Mouse (Mus musculus) ovary, adult 18-20 months (tissue): Measurements from ENCODE around the gene Ghrl.
"Not testable (repeated sequence)": the region's sequence is repeated elsewhere in the genome, so short reads cannot be mapped to it uniquely, and the experiment has no call there.

Experiments
- DNase-seq: peaks from one replicate; pipeline ENCODE4 v3.0.0; 2022; ENCODE audit warnings: low spot score, mixed read lengths

Ghrl gene

DNA sequence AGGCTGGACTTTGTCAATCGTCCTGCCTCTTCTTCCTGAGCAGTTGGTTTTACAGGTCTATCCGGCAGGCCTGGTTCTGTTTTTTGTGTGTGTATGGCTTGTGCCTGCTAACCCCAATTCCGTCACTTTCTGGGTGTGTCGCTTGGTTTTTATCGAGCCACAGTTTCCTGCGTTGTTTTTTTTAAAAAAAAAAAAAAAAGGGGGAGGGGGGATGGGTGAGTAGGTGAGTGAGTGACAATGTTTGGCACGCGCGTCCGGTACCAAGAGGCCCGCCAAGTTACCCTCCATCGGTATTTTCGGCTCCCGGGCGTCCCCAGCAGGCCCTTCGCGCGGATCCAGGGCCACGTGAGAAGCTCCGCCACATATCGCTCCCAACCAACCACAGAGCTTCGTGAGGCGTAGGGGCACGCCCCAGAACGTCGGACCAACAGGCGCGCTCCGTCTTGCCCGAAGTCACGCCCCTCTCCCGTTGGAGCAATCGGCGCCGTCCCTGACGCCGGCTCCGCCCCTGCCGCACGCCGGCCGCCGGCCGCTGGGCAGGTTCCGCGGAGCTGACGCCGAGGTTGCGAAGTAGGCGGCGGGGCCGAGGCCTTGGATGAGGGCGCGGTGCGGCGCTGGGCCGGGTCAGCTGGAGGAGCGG lies 23.0 kb downstream of the Ghrl start, which contains the start of gene Tatdn2:
Gene Tatdn2 (plus strand): TSS at position 469 of the 640 bp plus-strand sequence.
- peak; percentile 98 for DNase-seq

DNA sequence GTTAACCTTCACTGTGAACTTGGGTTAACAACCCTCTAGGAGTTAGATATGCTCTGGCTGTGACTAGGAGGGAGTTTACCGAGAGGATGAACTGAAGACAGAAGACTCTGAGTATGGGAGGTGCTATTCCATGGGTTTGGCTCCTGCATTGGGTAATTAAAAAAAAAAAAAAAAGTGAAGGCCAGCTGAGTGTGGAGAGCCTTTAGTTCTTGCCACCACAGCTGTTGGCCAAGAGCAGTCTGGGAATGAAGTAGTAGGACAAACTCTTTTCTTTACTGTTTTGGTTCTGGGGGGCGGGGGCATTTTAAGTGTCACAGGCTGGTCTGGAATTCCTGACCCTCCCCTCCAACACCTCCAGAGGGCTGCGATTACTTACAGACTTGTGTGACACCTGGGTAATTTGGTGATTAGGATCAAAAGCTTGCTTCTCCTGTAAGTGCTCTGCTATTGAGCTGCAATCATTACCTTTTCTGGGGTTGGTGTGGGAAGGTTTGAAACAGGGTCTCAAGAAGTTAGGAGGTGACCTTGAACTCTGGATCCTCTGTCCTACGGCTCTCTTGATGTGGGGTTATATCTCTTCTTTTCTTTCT lies 23.8 kb downstream of the Ghrl start:
- no peak for DNase-seq

DNA sequence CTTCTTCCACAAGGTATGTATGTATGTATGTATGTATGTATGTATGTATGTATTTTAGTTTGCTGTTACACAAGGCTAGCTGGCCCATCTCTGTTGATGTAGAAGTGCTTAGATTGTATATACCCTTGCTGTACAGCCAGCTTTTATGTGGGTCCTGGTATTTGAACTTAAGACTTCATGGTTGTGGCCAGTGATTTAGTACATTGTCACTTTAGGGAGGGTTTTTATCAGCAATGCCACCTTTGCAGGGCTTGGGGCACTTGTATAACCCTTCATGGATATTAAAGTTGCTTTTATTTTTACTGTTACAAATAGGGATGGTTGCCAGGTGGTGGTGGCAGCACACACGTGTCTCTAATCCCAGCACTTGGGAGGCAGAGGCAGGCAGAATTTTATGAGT lies 24.5 kb downstream of the Ghrl start:
- no peak for DNase-seq

DNA sequence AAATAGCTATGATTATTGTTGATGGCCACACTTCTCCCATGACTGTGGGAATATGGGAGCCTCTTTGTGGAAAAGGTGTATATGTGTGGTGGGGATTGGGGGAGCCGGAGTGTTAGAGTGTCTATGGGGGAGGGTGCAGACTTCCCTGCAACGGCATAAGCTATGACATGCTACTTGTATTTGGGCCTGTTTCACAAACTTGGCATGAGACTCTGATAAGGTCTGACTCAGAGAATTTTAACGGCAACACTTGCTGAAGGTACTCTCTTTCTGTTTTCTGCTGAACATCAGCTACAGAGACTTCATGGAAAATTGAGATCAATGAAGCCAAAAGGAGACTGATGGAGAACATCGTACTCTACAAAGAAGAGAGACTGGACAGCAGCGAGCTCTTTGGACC lies 26.3 kb downstream of the Ghrl start:
- DNase-seq = no peak

DNA sequence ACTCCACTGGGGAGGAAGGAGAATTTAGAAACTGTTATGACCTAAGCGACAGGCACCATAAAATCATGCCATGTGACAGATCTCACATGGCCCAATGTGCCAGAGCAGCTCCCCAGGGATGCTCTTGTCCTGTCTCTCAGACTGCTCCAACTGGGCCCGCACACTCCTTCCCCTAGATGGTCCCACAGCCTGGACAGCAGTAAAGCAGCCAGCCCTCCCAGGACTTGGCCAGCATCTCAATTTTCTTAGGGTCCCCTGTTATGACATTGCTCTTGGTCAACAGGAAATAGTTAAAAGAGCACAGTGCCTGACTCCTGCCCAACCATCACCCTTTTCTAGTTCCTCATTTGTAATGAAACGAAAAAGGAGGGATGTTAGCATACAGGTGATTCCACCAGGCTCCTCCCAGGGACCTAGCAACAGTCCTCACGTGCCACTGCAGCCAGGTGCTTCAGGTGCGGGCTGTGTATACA lies 27.0 kb downstream of the Ghrl start:
- DNase-seq = no peak

DNA sequence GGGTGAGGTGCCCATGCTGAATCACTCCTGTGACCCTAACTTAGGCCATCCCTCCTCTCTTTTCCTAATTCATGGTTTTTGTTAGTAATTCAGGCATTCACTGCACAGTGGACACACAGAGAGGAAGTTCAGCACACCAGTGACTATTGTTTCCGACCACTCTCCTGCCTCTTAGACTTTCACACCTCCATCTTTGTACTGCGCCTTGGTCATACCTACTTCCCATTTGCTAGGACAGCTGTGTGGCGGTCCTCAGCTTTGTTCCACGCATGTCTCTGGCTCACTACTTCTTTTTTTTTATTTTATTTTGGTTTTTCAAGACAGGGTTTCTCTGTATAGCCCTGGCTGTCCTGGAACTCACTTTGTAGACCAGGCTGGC lies 28.6 kb downstream of the Ghrl start:
- no peak for DNase-seq

DNA sequence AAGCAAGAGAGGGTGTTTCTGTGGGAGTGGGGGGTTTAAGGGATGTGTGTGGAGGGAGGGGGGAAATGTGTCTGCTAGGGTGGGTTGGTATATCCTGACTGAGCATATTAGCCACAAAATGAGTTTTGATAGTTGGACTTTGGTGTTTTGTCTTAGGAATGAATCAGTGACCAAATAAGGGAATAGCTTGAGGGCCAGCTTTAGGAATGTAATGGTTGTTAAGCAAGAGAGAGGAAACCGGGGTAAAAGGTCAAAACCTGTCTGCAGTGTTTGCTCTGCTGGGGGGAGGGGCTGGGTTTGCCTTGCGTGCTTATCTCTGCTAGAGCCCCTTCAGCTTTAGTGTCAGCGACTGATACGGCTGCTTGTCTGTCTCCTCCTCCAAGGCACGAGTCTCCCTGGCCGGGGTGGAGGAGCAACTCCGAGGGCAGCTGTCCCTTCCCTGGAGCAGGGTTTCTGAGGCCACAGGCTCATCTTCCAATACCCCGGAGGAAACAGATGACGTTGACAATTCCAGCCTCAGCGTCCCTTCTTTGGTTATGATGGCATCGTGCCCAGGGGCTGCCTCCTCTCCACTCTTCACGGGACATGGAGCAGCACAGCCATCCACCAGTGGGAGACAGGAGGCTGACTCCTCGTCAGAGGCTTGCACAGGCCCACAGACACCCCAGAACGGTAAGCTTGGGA lies 29.1 kb downstream of the Ghrl start:
- peak; percentile 66 for DNase-seq

DNA sequence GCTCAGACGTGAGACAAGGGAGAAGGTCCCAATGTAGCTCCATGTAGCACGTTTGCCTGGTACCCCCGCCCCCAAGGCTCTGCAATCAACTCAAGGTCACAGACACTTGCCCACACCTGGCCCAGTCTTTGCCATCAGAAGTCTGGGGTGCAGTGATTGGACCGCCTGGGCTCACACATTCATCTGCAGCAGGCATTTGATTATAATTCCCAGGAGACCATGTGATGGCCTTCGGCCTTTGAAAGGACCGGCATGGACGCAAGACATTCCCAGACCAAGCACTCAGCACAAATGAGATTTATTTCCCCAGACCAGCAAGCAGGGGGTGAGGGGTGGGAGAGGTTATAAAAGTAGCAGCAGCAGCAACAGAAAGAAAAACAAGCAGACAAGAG lies 29.7 kb downstream of the Ghrl start:
- DNase-seq = peak; percentile 23

DNA sequence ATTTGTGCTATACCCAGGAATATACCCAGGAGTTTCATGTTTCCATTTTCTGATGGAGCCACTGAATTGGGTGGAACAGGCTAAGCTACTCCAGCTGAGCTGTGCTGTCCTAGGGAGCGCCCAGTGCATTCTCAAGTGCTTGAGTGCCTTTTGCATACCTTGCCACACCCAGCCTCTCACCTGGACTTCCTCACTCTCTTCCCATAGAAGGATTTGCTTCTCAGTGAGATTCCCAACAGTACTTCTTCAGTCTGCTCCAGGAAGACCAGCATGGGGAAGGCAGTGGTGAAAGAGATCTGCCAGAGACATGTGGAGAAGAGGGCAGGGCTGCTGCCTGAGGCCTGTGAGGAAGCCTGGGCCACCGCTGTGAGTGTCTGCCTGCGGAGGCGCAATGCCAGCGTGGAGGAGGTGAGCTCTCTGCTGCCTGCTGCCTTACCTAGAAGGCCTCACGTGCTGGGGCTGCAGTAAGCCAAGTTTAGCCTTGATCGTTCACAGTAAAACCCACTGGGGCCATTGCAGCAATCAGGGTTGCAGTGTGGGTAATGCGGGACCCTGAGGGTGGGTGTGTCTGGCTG lies 33.0 kb downstream of the Ghrl start:
- DNase-seq = no peak

DNA sequence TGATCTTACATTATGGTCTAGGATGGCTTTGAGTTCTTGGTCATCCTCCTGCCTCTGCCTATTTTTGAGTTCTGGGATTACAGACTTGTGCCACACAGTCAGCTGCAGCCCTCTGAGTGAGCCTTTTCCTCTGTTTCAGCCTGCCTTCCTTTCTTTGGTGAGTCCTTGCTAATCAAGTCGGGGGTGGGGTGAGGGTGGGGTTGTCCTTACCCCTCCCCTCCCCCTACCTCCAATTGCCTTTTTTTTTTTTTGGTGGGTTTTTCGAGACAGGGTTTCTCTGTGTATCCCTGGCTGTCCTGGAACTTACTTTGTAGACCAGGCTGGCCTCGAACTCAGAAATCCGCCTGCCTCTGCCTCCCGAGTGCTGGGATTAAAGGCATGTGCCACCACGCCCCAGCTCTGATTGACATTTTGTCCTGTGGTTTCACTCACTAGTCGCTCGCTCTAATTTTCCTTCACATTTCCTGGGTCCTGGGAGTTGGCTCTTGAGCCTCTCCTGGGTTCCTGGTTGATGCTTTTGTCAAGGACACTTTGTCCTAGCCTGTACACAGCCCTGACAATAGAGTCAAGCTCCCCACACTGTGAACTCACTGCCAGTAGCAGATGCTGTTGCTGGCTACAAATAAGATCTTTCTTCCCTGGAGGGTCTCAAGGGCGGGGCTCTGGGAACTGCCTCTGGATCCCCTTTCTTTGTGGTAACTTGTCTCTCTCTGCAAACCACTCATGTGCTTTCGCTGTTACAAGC lies 36.4 kb downstream of the Ghrl start:
- no peak for DNase-seq

DNA sequence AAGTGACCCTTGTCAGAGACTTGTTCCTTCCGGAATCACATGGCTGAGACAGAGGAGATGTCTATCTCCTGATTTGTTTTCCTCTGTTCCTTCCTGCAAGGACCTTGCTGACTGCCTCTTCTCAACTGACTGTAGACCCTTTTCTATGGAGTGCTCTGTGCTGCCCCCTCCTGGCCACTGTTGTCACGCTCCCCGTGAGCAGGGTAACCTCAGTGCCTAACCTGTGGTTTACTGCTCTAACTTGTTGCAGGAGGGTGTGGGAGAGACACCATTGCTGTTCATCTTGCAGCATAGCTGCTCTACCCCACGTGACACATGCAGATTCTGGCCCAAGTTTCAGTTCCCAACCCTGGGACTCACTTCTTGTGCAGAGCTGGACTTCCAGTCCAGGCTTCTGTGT lies 38.4 kb downstream of the Ghrl start:
- peak; percentile 45 for DNase-seq

DNA sequence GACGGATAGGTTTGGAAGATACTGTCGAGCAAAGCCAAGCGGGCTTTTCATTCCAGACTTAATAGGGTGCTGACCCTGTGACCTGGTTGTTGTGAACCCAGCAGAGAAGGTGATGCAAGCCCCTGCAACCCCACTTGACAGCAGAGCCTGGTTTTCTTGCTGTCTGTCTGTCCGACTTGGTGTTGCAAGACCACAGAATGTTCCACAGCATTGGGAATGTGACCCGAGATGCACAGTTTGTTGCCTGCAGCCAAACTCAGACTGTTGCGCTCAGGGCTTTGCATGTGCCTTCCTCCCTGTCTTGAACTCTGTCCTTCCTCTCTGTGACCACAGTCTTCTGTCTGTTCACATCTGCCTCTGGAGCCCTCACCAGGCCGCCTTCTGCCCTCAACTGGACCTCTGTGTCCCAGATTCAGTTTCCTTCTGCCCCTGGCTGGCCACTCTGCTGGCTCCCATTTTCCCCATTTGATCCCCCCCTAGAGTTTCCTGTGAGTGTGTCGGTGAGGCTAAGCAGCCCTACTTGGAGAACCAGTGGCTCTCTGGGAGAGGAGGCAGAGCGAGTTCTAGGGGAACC lies 39.6 kb downstream of the Ghrl start:
- no peak for DNase-seq

DNA sequence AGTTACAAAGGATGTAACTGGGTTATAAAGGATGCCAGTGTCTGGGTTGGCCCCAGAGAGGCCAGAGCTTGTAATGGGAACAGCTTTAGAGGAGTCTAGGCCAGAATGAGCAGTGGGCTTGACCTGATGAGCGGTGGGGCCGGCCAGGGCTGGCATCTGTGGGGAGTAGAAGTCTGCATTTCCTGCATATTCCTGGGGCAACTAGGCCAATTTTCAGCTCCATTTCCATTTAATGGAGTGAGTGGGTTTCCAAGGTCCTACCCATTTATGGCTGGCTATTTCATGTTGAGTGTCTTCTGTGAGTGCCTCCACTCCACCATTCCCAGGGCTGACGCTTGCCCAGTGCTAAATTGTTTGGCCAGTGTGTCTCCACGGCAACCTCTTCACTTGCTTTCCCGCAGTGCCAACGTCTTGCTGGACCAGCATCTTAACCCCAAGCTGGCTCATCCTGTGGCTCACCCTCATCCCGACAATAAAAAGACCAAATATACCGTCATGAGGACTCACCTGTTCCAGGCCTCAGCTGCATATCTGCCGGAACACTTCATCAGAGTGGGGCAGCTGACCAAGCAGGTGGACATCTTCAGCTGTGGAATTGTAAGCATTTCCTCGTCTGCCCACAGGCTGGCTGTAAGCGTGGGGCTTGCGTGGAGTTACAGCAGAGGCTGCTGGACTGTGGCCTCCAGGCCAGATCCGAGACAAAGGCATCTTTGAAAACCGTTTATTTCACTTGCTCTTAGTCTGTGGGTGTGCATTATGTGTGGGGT lies 41.3 kb downstream of the Ghrl start:
- no peak for DNase-seq

DNA sequence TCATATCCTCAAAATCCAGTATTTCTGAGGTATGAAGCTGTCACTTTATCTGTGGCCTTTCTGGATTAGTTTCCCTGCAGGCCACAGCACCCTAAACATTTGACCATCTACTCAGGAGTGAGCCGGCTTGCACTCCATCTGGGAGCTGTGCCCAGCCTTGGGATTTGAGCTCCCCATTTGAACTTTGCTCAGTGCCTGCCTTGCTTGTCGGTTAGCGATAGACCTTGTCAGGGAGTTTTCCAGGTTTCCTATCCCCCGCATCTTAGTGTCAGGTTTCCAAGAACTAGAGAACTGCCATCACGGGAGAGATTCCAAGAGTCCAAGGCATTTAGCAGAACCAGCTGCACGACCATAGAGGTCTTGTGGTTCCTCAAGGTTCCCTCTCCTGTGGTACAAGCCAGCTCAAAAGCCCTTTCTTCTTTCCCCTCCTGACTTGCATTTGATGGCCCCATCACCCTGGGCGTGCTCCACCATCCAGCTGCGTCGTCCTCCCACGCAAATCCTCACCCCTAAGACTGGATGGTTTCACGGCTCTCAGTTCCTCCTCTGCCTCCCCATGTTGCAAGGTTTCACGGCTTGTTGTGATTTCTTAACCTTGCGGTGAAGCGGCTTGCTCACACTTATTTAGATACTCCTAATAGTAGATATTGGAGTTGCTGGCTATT lies 42.5 kb downstream of the Ghrl start:
- no peak for DNase-seq

DNA sequence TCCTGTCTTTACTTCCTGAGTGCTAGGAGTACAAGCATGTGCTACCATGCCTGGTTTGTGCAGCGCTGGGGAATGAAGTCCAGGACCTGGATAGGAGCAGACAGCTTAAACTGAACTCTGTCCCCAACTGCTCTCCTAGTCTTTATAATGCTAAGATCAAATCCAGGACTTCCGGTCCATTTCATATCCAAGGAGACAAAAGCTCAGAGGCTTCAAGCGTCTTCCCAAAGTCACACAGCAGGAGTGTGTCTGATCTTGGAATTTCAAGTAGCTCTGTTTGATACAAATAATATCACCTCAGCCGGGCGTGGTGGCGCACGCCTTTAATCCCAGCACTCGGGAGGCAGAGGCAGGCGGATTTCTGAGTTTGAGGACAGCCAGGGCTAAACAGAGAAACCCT lies 43.7 kb downstream of the Ghrl start:
- DNase-seq = no peak

DNA sequence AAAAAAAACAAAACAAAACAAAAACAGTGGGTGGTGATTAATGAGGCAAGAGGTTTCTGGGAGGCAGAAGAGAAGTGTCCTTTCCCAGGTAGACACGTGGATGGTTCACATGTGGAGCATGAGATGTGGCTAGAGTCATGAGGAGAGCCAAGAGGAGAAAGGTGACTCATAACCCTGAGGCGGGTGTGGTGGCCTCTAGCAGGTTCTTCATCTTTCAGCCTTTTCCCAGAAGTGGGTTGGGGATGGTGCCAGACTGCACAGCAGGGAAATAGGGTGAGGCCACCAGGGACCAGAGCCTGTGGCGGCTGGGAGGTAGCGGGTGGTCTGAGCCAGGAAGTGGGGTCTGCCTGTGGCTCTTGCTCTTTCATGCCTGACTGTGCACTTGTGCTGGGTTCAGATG lies 44.4 kb downstream of the Ghrl start:
- no peak for DNase-seq

DNA sequence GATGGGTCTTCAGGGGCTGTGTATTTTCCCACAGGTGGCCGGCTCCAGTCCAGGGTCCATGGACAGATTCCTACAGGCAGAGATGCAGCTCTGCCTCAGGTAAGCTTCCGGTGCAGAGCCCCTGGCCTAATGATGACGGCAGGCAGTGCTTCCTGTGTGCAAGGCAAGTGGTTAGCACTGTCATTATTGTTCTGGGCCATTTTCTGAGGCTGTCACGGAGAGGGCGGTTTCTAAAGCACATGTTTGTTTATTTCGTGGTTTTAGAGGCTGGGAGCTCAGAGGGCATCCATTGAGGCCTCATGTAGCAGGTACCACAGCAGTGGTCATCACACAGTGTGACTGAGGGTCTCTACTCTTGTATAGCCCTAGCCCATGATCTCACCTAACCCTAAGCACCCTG lies 46.7 kb downstream of the Ghrl start:
- DNase-seq = no peak

DNA sequence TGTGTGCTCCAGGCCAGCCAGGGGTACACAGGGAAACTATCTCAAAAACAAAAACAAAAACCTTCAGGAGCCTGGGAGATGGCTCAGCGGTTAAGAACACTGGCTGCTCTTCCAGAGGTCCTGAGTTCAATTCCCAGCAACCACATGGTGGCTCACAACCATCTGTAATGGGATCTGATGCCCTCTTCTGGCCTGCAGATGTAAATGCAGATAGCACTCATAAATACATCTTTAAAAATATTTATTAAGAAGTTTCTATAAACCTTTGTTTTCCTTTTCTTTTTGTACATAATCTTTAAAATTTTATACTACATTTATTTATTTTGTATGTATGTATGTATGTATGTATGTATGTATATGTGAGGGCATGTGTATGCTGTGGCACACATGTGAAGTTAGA lies 47.7 kb downstream of the Ghrl start:
- not testable (repeated sequence) for DNase-seq

DNA sequence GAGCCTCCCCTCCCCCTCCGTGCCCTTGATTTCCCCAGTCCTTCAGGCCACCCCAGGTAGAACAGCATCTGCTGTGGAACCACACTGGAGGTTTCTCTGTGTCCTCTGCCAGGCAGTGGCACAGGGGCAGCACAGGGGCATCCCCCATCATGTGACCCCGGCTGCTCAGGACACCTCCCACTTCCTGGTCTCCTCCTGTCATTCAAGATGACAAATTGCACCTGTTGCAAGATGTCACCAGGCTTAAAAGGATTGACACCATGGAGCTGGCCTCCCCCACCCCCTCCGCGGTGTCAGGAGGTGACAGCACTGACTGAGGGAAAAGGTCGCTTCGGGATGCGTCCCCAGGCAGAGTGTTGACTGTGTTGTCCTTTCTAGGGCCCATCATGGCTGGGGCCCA lies 49.9 kb downstream of the Ghrl start:
- DNase-seq = no peak

DNA sequence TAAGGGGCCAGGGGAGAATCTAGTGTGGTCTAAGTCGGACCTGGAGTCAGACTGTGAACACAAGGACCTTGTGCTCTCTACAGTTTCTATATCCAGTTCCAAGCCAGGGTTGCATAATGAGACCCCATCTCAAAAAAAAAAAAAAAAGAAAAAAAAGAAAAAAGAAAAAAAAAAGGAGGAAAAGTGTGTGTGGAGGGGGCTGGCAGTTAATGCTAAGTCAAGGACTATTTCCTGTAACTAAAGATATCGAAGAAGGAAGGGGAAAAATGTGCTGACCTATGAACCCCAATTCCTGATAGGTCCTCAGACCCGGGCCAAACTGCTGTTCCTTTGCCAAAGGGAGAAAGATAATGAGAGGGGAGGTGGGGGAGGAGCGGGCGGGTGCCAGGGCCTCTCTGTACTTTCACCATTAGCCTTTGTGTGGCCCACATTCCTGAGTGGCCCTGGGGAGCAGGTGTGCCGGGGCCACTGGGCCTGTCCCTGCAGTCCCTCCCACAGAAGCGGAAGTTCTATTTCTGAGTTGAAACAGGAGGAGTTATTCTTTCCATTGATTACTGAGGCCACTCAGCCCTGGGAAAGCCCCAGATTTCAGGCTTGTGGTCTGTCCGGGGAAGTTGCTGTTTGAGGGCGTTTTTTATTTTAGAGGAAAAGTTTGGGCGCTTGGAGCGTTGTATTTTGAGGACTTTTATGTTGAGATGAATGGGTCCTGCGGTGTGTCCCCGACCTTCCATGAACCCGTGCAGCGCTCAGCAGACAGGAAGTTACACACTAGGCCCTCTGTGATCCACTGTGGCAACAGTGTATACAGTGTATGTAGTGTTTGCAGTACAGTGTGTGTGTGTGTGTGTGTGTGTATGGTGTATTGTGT lies 51.2 kb downstream of the Ghrl start:
- peak; percentile 36 for DNase-seq
